In the genomic region with DNA sequence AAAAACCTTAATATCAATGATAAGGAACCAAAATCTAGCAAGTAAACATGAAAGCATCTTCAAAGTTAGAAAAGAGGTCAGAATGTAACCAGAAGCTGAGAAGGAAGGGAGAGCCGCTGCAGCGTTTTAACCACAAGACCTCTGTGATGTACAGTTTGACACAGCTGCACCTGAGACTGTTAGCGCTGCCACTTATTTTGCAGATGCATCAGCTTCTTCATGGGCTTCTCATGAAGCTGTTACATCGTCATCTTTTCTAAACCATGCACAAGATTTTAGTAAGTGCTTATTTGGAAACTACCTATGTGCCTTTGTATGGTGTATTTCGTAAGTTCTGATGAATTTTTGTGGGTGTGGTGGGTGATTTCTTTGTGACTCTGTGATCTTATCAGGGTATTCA, we compare ENCODE assay signal across 34 mouse cellular contexts.
DNase-seq lines count a peak whose midpoint lies in the region; ATAC-seq lines count a peak whose summit lies in the region.
"Had no signal": no experiment of that assay in that cellular context is flagged by ENCODE, and none has a peak within 500 bp of the region (broad histone marks: within the 10 kb centered on the region; RNA-seq: fewer than 3 reads in every experiment).

No protein-coding gene starts in this region.

- no peaks in the 10 kb centered on the region for H3K9me3 ChIP-seq in kidney, embryonic 15.5 days (replicated peaks)
- H3K9me3 ChIP-seq: embryonic facial prominence, embryonic 10.5 days; embryonic facial prominence, embryonic 15.5 days; forebrain, embryonic 12.5 days; G1E; hindbrain, embryonic 10.5 days; hindbrain, embryonic 15.5 days; limb, embryonic 10.5 days; limb, embryonic 15.5 days; liver, embryonic 13.5 days; midbrain, embryonic 13.5 days; neural tube, embryonic 15.5 days had no signal

- H3K27me3 ChIP-seq in kidney, embryonic 15.5 days: no peaks in the 10 kb centered on the region
- H3K27me3 ChIP-seq: embryonic facial prominence, embryonic 15.5 days; forebrain, embryonic 12.5 days; hindbrain, embryonic 15.5 days; limb, embryonic 15.5 days; liver, embryonic 13.5 days; midbrain, embryonic 13.5 days; neural tube, embryonic 15.5 days; Patski had no signal

- no peak overlapping the region for H3K27ac ChIP-seq in kidney, embryonic 15.5 days
- H3K27ac ChIP-seq: embryonic facial prominence, embryonic 10.5 days; embryonic facial prominence, embryonic 15.5 days; forebrain, embryonic 12.5 days; gastrocnemius, adult 2 months; hindbrain, embryonic 10.5 days; hindbrain, embryonic 15.5 days; limb, embryonic 10.5 days; limb, embryonic 15.5 days; liver, embryonic 13.5 days; midbrain, embryonic 13.5 days; neural tube, embryonic 15.5 days had no signal

- 89% methylated on average over 5 of the region's 5 CpGs for WGBS in kidney, embryonic 15.5 days

- ATAC-seq in CD4-positive, CD25-positive, alpha-beta regulatory T cell, adult 4 months: peak; percentile 78
- ATAC-seq in kidney, embryonic 15.5 days (replicated peaks; ENCODE audit: low FRiP score): no peak
- ATAC-seq: intestine, embryonic 16.5 days; lung, postnatal 0 days; midbrain, embryonic 13.5 days; Patski had no signal

- H3K36me3 ChIP-seq in kidney, embryonic 15.5 days: no peaks in the 10 kb centered on the region
- H3K36me3 ChIP-seq: embryonic facial prominence, embryonic 10.5 days; embryonic facial prominence, embryonic 15.5 days; forebrain, embryonic 12.5 days; G1E; hindbrain, embryonic 10.5 days; hindbrain, embryonic 15.5 days; limb, embryonic 10.5 days; limb, embryonic 15.5 days; liver, embryonic 13.5 days; midbrain, embryonic 13.5 days; neural tube, embryonic 15.5 days had no signal

- no peak overlapping the region for H3K4me2 ChIP-seq in kidney, embryonic 15.5 days
- H3K4me2 ChIP-seq: embryonic facial prominence, embryonic 15.5 days; forebrain, embryonic 12.5 days; hindbrain, embryonic 15.5 days; limb, embryonic 15.5 days; liver, embryonic 13.5 days; midbrain, embryonic 13.5 days; neural tube, embryonic 15.5 days had no signal

- H3K4me1 ChIP-seq in kidney, embryonic 15.5 days: no peaks in the 10 kb centered on the region
- H3K4me1 ChIP-seq: embryonic facial prominence, embryonic 10.5 days; embryonic facial prominence, embryonic 15.5 days; forebrain, embryonic 12.5 days; hindbrain, embryonic 10.5 days; hindbrain, embryonic 15.5 days; limb, embryonic 10.5 days; limb, embryonic 15.5 days; liver, embryonic 13.5 days; midbrain, embryonic 13.5 days; neural tube, embryonic 15.5 days had no signal

- no peak overlapping the region for H3K9ac ChIP-seq in kidney, embryonic 15.5 days
- H3K9ac ChIP-seq: embryonic facial prominence, embryonic 15.5 days; forebrain, embryonic 12.5 days; hindbrain, embryonic 15.5 days; limb, embryonic 15.5 days; liver, embryonic 13.5 days; midbrain, embryonic 13.5 days; neural tube, embryonic 15.5 days had no signal

- peak; percentile 80 for DNase-seq in induced T-regulatory cell, adult 2 months (ENCODE audit: low read depth)
- DNase-seq in thymus, adult 18-20 months: peak; percentile 66 to 80
- peak; percentile 69 for DNase-seq in thymus, postnatal 25 days
- DNase-seq in spleen, postnatal 4 days (ENCODE audit: low spot score in 2 of 2): no peak
- DNase-seq in MN1 (ENCODE audit: low spot score): no peak
- no peak for DNase-seq in urinary bladder, adult 2 months (ENCODE audit: low spot score)
- DNase-seq: adrenal gland, postnatal 36 days; cerebellum, adult 8-10 months; cerebellum, postnatal 25 days; gastrocnemius, adult 2 months; gastrocnemius, postnatal 36 days; heart, postnatal 14 days; kidney, adult 8-10 months; kidney, postnatal 14 days; layer of hippocampus, adult 9-11 months; liver, embryonic 13.5 days; lung, adult 18-20 months; lung, postnatal 4 days; right cerebral cortex, postnatal 4 days had no signal

- no peak overlapping the region for H3K4me3 ChIP-seq in kidney, embryonic 15.5 days (replicated peaks)
- H3K4me3 ChIP-seq: embryonic facial prominence, embryonic 10.5 days; embryonic facial prominence, embryonic 15.5 days; forebrain, embryonic 12.5 days; gastrocnemius, adult 2 months; hindbrain, embryonic 10.5 days; hindbrain, embryonic 15.5 days; limb, embryonic 10.5 days; limb, embryonic 15.5 days; liver, embryonic 13.5 days; midbrain, embryonic 13.5 days; neural tube, embryonic 15.5 days had no signal

Comparison
In these comparisons a context has a peak if more than half of its experiments do, and no peak if none do; other contexts are left out.
1. DNase-seq: peak in induced T-regulatory cell, adult 2 months (single experiment), thymus, adult 18-20 months (2 of 2) and thymus, postnatal 25 days (single experiment); none in spleen, postnatal 4 days (0 of 2), MN1 (single experiment) and urinary bladder, adult 2 months (single experiment).